Mouse (Mus musculus) adrenal gland, postnatal 36 days (tissue): Measurements from ENCODE around the gene Nasp. TPM values are rescaled to one million over a fixed set of nuclear protein-coding genes. Genes with fewer than 3 reads are reported as not detected.
A peak's percentile ranks its signal among the peaks of the same experiment; 100 is the strongest.

Experiments
- DNase-seq, 2 experiments: peaks; one replicate each; pipeline ENCODE4 v3.0.0; 2021; ENCODE audit warnings: mixed read lengths in 1 of 2
- total RNA-seq, 2 experiments: library from RNA; stranded (reverse); gene quantifications; 2 replicates each; pipeline ENCODE4 v1.2.3; 2021

The Nasp gene
- total RNA-seq, 2 experiments from 2014 or later: 29.8 to 35.0 TPM

- no peak for DNase-seq
Observed at GRCm38 (mm10) chr4:116638821-116639220, 11.1 kb upstream of the Nasp start.

GRCm38 (mm10) chr4:116635197-116635596 lies 7.5 kb upstream of the Nasp start:
- DNase-seq: no peak

- DNase-seq: peak; percentile 89 to 91
Observed at GRCm38 (mm10) chr4:116627359-116627716, 403 bp downstream of the Nasp start.

- DNase-seq: peak; percentile 83 to 88
Observed at GRCm38 (mm10) chr4:116626658-116627358, 933 bp downstream of the Nasp start.

- DNase-seq: no peak
Observed at GRCm38 (mm10) chr4:116624831-116625230, 2.9 kb downstream of the Nasp start.

- no peak for DNase-seq
Observed at GRCm38 (mm10) chr4:116615237-116615636, 12.5 kb downstream of the Nasp start.

- no peak for DNase-seq
Observed at GRCm38 (mm10) chr4:116612621-116613020, 15.1 kb downstream of the Nasp start.

GRCm38 (mm10) chr4:116596978-116597881 lies 30.5 kb downstream of the Nasp start:
- peak; percentile 94 for DNase-seq

GRCm38 (mm10) chr4:116596379-116596778 lies 31.4 kb downstream of the Nasp start, which contains the start of gene Ccdc17:
TSS of gene Ccdc17 (plus strand) at chr4:116596654.
- DNase-seq: peak in 1 of 2 experiments; percentile 1

GRCm38 (mm10) chr4:116595793-116596192 lies 31.9 kb downstream of the Nasp start:
- no peak for DNase-seq

GRCm38 (mm10) chr4:116558151-116558882 lies 69.4 kb downstream of the Nasp start:
- DNase-seq: no peak

GRCm38 (mm10) chr4:116557306-116558121 lies 70.2 kb downstream of the Nasp start, which contains the start of gene Gpbp1l1:
TSS of gene Gpbp1l1 (plus strand) at chr4:116557658.
- peak; percentile 99 for DNase-seq

GRCm38 (mm10) chr4:116556561-116557305 lies 71.0 kb downstream of the Nasp start:
- DNase-seq: peak; percentile 94 to 95

- DNase-seq: peak; percentile 81 to 86
Observed at GRCm38 (mm10) chr4:116555413-116556300, 72.1 kb downstream of the Nasp start, which contains the start of gene Tmem69. TSS of gene Tmem69 (minus strand) at chr4:116555936.

- DNase-seq: no peak
Observed at GRCm38 (mm10) chr4:116553035-116553434, 74.7 kb downstream of the Nasp start.
